ENCODE assay signal across 9 mouse cellular contexts in genomic region chr7:16947959-16948361, GRCm38 (mm10). TPM values are rescaled to one million over a fixed set of nuclear protein-coding genes. Genes with fewer than 3 reads are reported as not detected.
DNase-seq lines count a peak whose midpoint lies in the region; ATAC-seq lines count a peak whose summit lies in the region.
"Had no signal": no experiment of that assay in that cellular context is flagged by ENCODE, and none has a peak within 500 bp of the region (broad histone marks: within the 10 kb centered on the region; RNA-seq: fewer than 3 reads in every experiment).

No protein-coding gene starts in this region.

- H3K4me1 ChIP-seq in heart, embryonic 11.5 days (ENCODE audit: control insufficient read depth, insufficient read depth, low read length) = peaks cover 33% of the 10 kb centered on the region
- peaks cover 36% of the 10 kb centered on the region for H3K4me1 ChIP-seq in limb, embryonic 11.5 days (ENCODE audit: control insufficient read depth, insufficient read depth, low read length)

- DNase-seq in left cerebral cortex, postnatal 36 days (ENCODE audit: low spot score in 2 of 2) = peak; percentile 20 to 39
- no peak for DNase-seq in left cerebral cortex, postnatal 25 days (ENCODE audit: low spot score in 2 of 2)
- peak; percentile 47 to 49 for DNase-seq in cerebellum, postnatal 36 days
- peak; percentile 43 for DNase-seq in limb, embryonic 11.5 days (ENCODE audit: low spot score)
- DNase-seq in right cerebral cortex, postnatal 25 days = peak; percentile 38
- DNase-seq in ovary, postnatal 14 days (ENCODE audit: low spot score) = no peak
- DNase-seq in yolk sac, embryonic 10.5 days (ENCODE audit: low spot score) = no peak

- H3K4me2 ChIP-seq in heart, embryonic 11.5 days = peak overlapping the region; percentile 69
- H3K4me2 ChIP-seq in limb, embryonic 11.5 days (ENCODE audit: low read depth, severe bottlenecking) = peak overlapping the region; percentile 58; the same call in 1 of the 2 replicates

- intact Hi-C loops in left cerebral cortex, postnatal 36 days (cut with DNase I) = no loop called here
- intact Hi-C loops in left cerebral cortex, postnatal 25 days (cut with DNase I) = no loop called here

- WGBS in heart, embryonic 11.5 days (ENCODE audit: insufficient replicate concordance) = 2% methylated on average over 4 of the region's 4 CpGs
- 14% methylated on average over 4 of the region's 4 CpGs for WGBS in limb, embryonic 11.5 days

- H3K27me3 ChIP-seq in heart, embryonic 11.5 days (ENCODE audit: control insufficient read depth, insufficient read depth, low read length) = peaks cover 51% of the 10 kb centered on the region
- peaks cover 50% of the 10 kb centered on the region for H3K27me3 ChIP-seq in limb, embryonic 11.5 days (ENCODE audit: control insufficient read depth, insufficient read depth, low read length)

- H3K9me3 ChIP-seq in heart, embryonic 11.5 days (replicated peaks; ENCODE audit: control insufficient read depth, low read length) = no peaks in the 10 kb centered on the region
- H3K9me3 ChIP-seq in limb, embryonic 11.5 days (ENCODE audit: control insufficient read depth, low read length) = no peaks in the 10 kb centered on the region

- no peak overlapping the region for H3K4me3 ChIP-seq in heart, embryonic 11.5 days (ENCODE audit: low read depth, low read length)
- no peak overlapping the region for H3K4me3 ChIP-seq in limb, embryonic 11.5 days (ENCODE audit: low read depth, low read length)

- H3K36me3 ChIP-seq in heart, embryonic 11.5 days (ENCODE audit: control insufficient read depth, insufficient read depth, low read length) = no peaks in the 10 kb centered on the region
- no peaks in the 10 kb centered on the region for H3K36me3 ChIP-seq in limb, embryonic 11.5 days (ENCODE audit: control insufficient read depth, insufficient read depth, low read length)

- H3K27ac ChIP-seq in heart, embryonic 11.5 days (ENCODE audit: low read depth, low read length) = no peak overlapping the region
- H3K27ac ChIP-seq in limb, embryonic 11.5 days (replicated peaks; ENCODE audit: low read depth, low read length) = no peak overlapping the region

- peak; percentile 31; the same call in 1 of the 2 replicates for ATAC-seq in heart, embryonic 11.5 days (replicated peaks; ENCODE audit: insufficient number of reproducible peaks, low FRiP score, low TSS enrichment)
- no peak for ATAC-seq in limb, embryonic 11.5 days (ENCODE audit: insufficient number of reproducible peaks, low FRiP score, low TSS enrichment, low read depth)

- no peak overlapping the region for H3K9ac ChIP-seq in heart, embryonic 11.5 days (ENCODE audit: low read depth, low read length)
- H3K9ac ChIP-seq in limb, embryonic 11.5 days (ENCODE audit: low read length) = no peak overlapping the region

RNA-seq across cellular contexts. Expression of gene Pnmal2, which starts 3.5 kb away (rescaled TPM):
- 100 to 1,000 TPM; 249 to 288 TPM for total RNA-seq in left cerebral cortex, postnatal 36 days (2021)
- 100 to 1,000 TPM; 268 to 274 TPM for total RNA-seq in left cerebral cortex, postnatal 25 days (2021)
- polyA plus RNA-seq in heart, embryonic 11.5 days (2014; fragmentation: Nextera tagmentation; extraction: Ambion mirVana) = 1.5 and 2.0 TPM in 2 replicates
- 4.8 TPM in 2 replicates for polyA plus RNA-seq in limb, embryonic 11.5 days (2014; fragmentation: Nextera tagmentation; extraction: Ambion mirVana)

RNA-seq across cellular contexts. Expression of gene Pnmal1, which starts 11.5 kb away (rescaled TPM):
- total RNA-seq in left cerebral cortex, postnatal 36 days (2021) = 100 to 1,000 TPM; 109 to 111 TPM
- total RNA-seq in left cerebral cortex, postnatal 25 days (2021) = 100 to 1,000 TPM; 107 to 115 TPM
- 0.18 and 0.46 TPM in 2 replicates for polyA plus RNA-seq in heart, embryonic 11.5 days (2014; fragmentation: Nextera tagmentation; extraction: Ambion mirVana)
- 2.0 and 2.1 TPM in 2 replicates for polyA plus RNA-seq in limb, embryonic 11.5 days (2014; fragmentation: Nextera tagmentation; extraction: Ambion mirVana)
- polyA plus RNA-seq: gonadal fat pad, adult 2 months had no signal

RNA-seq across cellular contexts. Expression of gene Calm3, which starts 24.0 kb away (rescaled TPM):
- 1,000 to 10,000 TPM; 1,705 to 2,029 TPM for total RNA-seq in left cerebral cortex, postnatal 36 days (2021)
- total RNA-seq in left cerebral cortex, postnatal 25 days (2021) = 1,000 to 10,000 TPM; 1,837 to 1,919 TPM
- polyA plus RNA-seq in heart, embryonic 11.5 days (2014; fragmentation: Nextera tagmentation; extraction: Ambion mirVana) = 150 and 156 TPM in 2 replicates
- 176 and 201 TPM in 2 replicates for polyA plus RNA-seq in limb, embryonic 11.5 days (2014; fragmentation: Nextera tagmentation; extraction: Ambion mirVana)

RNA-seq across cellular contexts. Expression of gene Gm42372, which starts 34.9 kb away (rescaled TPM):
- 10 to 100 TPM; 59.7 to 61.7 TPM for total RNA-seq in left cerebral cortex, postnatal 36 days (2021)
- 10 to 100 TPM; 62.3 to 64.9 TPM for total RNA-seq in left cerebral cortex, postnatal 25 days (2021)
- polyA plus RNA-seq in heart, embryonic 11.5 days (2014; fragmentation: Nextera tagmentation; extraction: Ambion mirVana) = 0.20 TPM in 2 replicates
- 0.65 and 0.78 TPM in 2 replicates for polyA plus RNA-seq in limb, embryonic 11.5 days (2014; fragmentation: Nextera tagmentation; extraction: Ambion mirVana)
- polyA plus RNA-seq: gonadal fat pad, adult 2 months had no signal

RNA-seq across cellular contexts. Expression of gene Ptgir, which starts 41.7 kb away (rescaled TPM):
- total RNA-seq in left cerebral cortex, postnatal 36 days (2021) = under 1 TPM in 1 of 2 experiments, not detected in 1; 0.10 TPM
- total RNA-seq in left cerebral cortex, postnatal 25 days (2021) = under 1 TPM; 0.14 to 0.16 TPM
- polyA plus RNA-seq in heart, embryonic 11.5 days (2014; fragmentation: Nextera tagmentation; extraction: Ambion mirVana) = 0.19 and 0.34 TPM in 2 replicates
- polyA plus RNA-seq in limb, embryonic 11.5 days (2014; fragmentation: Nextera tagmentation; extraction: Ambion mirVana) = 0.24 and 0.44 TPM in 2 replicates

Comparison
In these comparisons a context has a peak if more than half of its experiments do, and no peak if none do; other contexts are left out.
1. DNase-seq: peak in left cerebral cortex, postnatal 36 days (2 of 2), cerebellum, postnatal 36 days (2 of 2), limb, embryonic 11.5 days (single experiment) and right cerebral cortex, postnatal 25 days (single experiment); none in left cerebral cortex, postnatal 25 days (0 of 2), ovary, postnatal 14 days (single experiment) and yolk sac, embryonic 10.5 days (single experiment).